In the genomic region with DNA sequence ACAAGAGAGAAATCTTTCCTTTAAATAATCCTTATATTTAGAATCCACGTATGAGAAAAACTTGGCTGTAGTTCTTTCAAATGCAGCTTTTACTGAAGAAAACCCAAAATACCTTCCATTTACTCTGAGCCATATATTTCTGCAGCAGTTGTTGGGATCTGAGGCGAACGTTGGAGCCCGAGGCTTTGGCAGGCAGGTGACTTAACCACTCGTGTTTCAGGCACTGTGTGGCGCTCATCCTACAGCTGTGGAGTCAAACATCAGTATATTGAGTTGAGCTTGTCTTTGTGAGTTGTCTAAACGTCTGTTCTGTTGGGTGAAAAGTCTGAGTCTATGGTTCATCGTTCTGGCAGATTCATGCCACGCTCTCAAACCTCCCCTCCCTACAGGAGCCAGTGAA, we compare ENCODE assay signal across 26 mouse cellular contexts. TPM values are rescaled to one million over a fixed set of nuclear protein-coding genes. Genes with fewer than 3 reads are reported as not detected.
A peak's percentile ranks its signal among the peaks of the same experiment; 100 is the strongest.
DNase-seq lines count a peak whose midpoint lies in the region; ATAC-seq and TF ChIP-seq lines count a peak whose summit lies in the region.
"Had no signal": no experiment of that assay in that cellular context is flagged by ENCODE, and none has a peak within 500 bp of the region (broad histone marks: within the 10 kb centered on the region; RNA-seq: fewer than 3 reads in every experiment).

No protein-coding gene starts in this region.

- no peaks in the 10 kb centered on the region for H3K9me3 ChIP-seq in intestine, postnatal 0 days (ENCODE audit: control insufficient read depth)
- H3K9me3 ChIP-seq in intestine, embryonic 15.5 days = no peaks in the 10 kb centered on the region
- no peaks in the 10 kb centered on the region for H3K9me3 ChIP-seq in midbrain, embryonic 10.5 days (replicated peaks)
- H3K9me3 ChIP-seq: embryonic facial prominence, embryonic 13.5 days; embryonic facial prominence, embryonic 15.5 days; forebrain, embryonic 10.5 days; forebrain, embryonic 12.5 days; G1E had no signal

- H3K27ac ChIP-seq in intestine, postnatal 0 days (ENCODE audit: low read depth, low read length) = no peak overlapping the region
- no peak overlapping the region for H3K27ac ChIP-seq in intestine, embryonic 15.5 days
- no peak overlapping the region for H3K27ac ChIP-seq in midbrain, embryonic 10.5 days (replicated peaks)
- H3K27ac ChIP-seq: embryonic facial prominence, embryonic 13.5 days; embryonic facial prominence, embryonic 15.5 days; forebrain, embryonic 10.5 days; forebrain, embryonic 12.5 days had no signal

- WGBS in intestine, postnatal 0 days = 79% methylated on average over 9 of the region's 9 CpGs
- WGBS in intestine, embryonic 15.5 days = 79% methylated on average over 9 of the region's 9 CpGs
- 85% methylated on average over 9 of the region's 9 CpGs for WGBS in midbrain, embryonic 10.5 days

- H3K4me2 ChIP-seq in intestine, postnatal 0 days (replicated peaks; ENCODE audit: low read depth) = no peak overlapping the region
- no peak overlapping the region for H3K4me2 ChIP-seq in intestine, embryonic 15.5 days (replicated peaks)
- H3K4me2 ChIP-seq: embryonic facial prominence, embryonic 13.5 days; embryonic facial prominence, embryonic 15.5 days; forebrain, embryonic 12.5 days had no signal

- no peaks in the 10 kb centered on the region for H3K27me3 ChIP-seq in intestine, postnatal 0 days (replicated peaks; ENCODE audit: control insufficient read depth, insufficient read depth, low read length)
- no peaks in the 10 kb centered on the region for H3K27me3 ChIP-seq in intestine, embryonic 15.5 days (replicated peaks)
- H3K27me3 ChIP-seq in midbrain, embryonic 10.5 days (ENCODE audit: low read depth, poor library complexity, severe bottlenecking) = no peaks in the 10 kb centered on the region
- H3K27me3 ChIP-seq: embryonic facial prominence, embryonic 13.5 days; embryonic facial prominence, embryonic 15.5 days; forebrain, embryonic 12.5 days; Patski had no signal

- DNase-seq in heart, adult 11 months = peak; percentile 68
- DNase-seq in heart, adult 18-20 months = no peak
- DNase-seq in midbrain, embryonic 10.5 days (ENCODE audit: low spot score) = no peak
- DNase-seq: adrenal gland, adult 8-10 months; adrenal gland, postnatal 14 days; B cell, adult 2 months; cerebellum, adult 11 months; cerebellum, adult 18-20 months; cerebellum, adult 8-10 months; cerebellum, adult 9-11 months; cerebellum, postnatal 14 days; cerebellum, postnatal 36 days; embryo, embryonic 11 days had no signal

- H3K4me3 ChIP-seq in intestine, postnatal 0 days (ENCODE audit: low read depth, low read length) = no peak overlapping the region
- no peak overlapping the region for H3K4me3 ChIP-seq in intestine, embryonic 15.5 days (replicated peaks)
- H3K4me3 ChIP-seq in midbrain, embryonic 10.5 days = no peak overlapping the region
- H3K4me3 ChIP-seq: embryonic facial prominence, embryonic 13.5 days; embryonic facial prominence, embryonic 15.5 days; erythroblast, embryonic 14.5 days; forebrain, embryonic 10.5 days; forebrain, embryonic 12.5 days had no signal

- H3K9ac ChIP-seq in intestine, postnatal 0 days (ENCODE audit: low read depth, low read length) = no peak overlapping the region
- no peak overlapping the region for H3K9ac ChIP-seq in intestine, embryonic 15.5 days
- H3K9ac ChIP-seq: embryonic facial prominence, embryonic 13.5 days; embryonic facial prominence, embryonic 15.5 days; forebrain, embryonic 12.5 days had no signal

- no peaks in the 10 kb centered on the region for H3K4me1 ChIP-seq in intestine, postnatal 0 days (replicated peaks; ENCODE audit: control insufficient read depth, insufficient read depth, low read length)
- H3K4me1 ChIP-seq in intestine, embryonic 15.5 days (replicated peaks) = no peaks in the 10 kb centered on the region
- H3K4me1 ChIP-seq in midbrain, embryonic 10.5 days = no peaks in the 10 kb centered on the region
- H3K4me1 ChIP-seq: embryonic facial prominence, embryonic 13.5 days; embryonic facial prominence, embryonic 15.5 days; forebrain, embryonic 12.5 days had no signal

- ATAC-seq in intestine, postnatal 0 days = no peak
- ATAC-seq in intestine, embryonic 15.5 days = no peak
- ATAC-seq: activated CD4-positive, CD25-positive, alpha-beta regulatory T cell, adult 4 months; CD4-positive, CD25-positive, alpha-beta regulatory T cell, adult 4 months; forebrain, embryonic 14.5 days; forebrain, embryonic 16.5 days; Patski had no signal

- H3K36me3 ChIP-seq in intestine, postnatal 0 days (ENCODE audit: control insufficient read depth, insufficient read depth) = no peaks in the 10 kb centered on the region
- no peaks in the 10 kb centered on the region for H3K36me3 ChIP-seq in intestine, embryonic 15.5 days
- H3K36me3 ChIP-seq in midbrain, embryonic 10.5 days = no peaks in the 10 kb centered on the region
- H3K36me3 ChIP-seq: embryonic facial prominence, embryonic 13.5 days; embryonic facial prominence, embryonic 15.5 days; forebrain, embryonic 10.5 days; forebrain, embryonic 12.5 days had no signal

- TF ChIP-seq CTCF in intestine, postnatal 0 days (IDR thresholded peaks at IDR 0.05; ENCODE audit: low read depth) = peak; percentile 33

RNA-seq across cellular contexts. Expression of gene Vps35, which starts 27.4 kb away (rescaled TPM):
- total RNA-seq in heart, adult 18-20 months (2021) = 10 to 100 TPM; 69.0 to 71.6 TPM
- polyA plus RNA-seq in intestine, postnatal 0 days (2015; fragmentation: Nextera tagmentation; extraction: Ambion mirVana) = 124 and 133 TPM in 2 replicates
- 167 and 190 TPM in 2 replicates for polyA plus RNA-seq in intestine, embryonic 15.5 days (2015; fragmentation: Nextera tagmentation; extraction: Ambion mirVana)
- polyA plus RNA-seq in midbrain, embryonic 10.5 days (2016; fragmentation: Nextera tagmentation; extraction: Ambion mirVana) = 159 and 163 TPM in 2 replicates

RNA-seq across cellular contexts. Expression of gene Orc6, which starts 27.6 kb away (rescaled TPM):
- 1 to 10 TPM; 5.8 to 6.8 TPM for total RNA-seq in heart, adult 18-20 months (2021)
- polyA plus RNA-seq in intestine, postnatal 0 days (2015; fragmentation: Nextera tagmentation; extraction: Ambion mirVana) = 32.6 and 34.5 TPM in 2 replicates
- 91.1 and 97.2 TPM in 2 replicates for polyA plus RNA-seq in intestine, embryonic 15.5 days (2015; fragmentation: Nextera tagmentation; extraction: Ambion mirVana)
- 145 and 157 TPM in 2 replicates for polyA plus RNA-seq in midbrain, embryonic 10.5 days (2016; fragmentation: Nextera tagmentation; extraction: Ambion mirVana)

RNA-seq across cellular contexts. Expression of gene Mylk3, which starts 59.1 kb away (rescaled TPM):
- 100 to 1,000 TPM; 473 to 486 TPM for total RNA-seq in heart, adult 18-20 months (2021)
- polyA plus RNA-seq in intestine, postnatal 0 days (2015; fragmentation: Nextera tagmentation; extraction: Ambion mirVana) = 15.6 and 17.5 TPM in 2 replicates
- polyA plus RNA-seq in intestine, embryonic 15.5 days (2015; fragmentation: Nextera tagmentation; extraction: Ambion mirVana) = 11.0 and 11.2 TPM in 2 replicates
- 0.37 and 0.87 TPM in 2 replicates for polyA plus RNA-seq in midbrain, embryonic 10.5 days (2016; fragmentation: Nextera tagmentation; extraction: Ambion mirVana)
- polyA plus RNA-seq: activated CD4-positive, CD25-positive, alpha-beta regulatory T cell, adult 4 months; CD4-positive, CD25-positive, alpha-beta regulatory T cell, adult 4 months; Patski had no signal
